Mouse (Mus musculus) effector memory CD4-positive, alpha-beta T cell, adult 5 months (primary cell): ENCODE data around the gene Pfkfb2. TPM values are rescaled to one million over a fixed set of nuclear protein-coding genes. Genes with fewer than 3 reads are reported as not detected.

Source experiments
- polyA plus RNA-seq: library from polyadenylated mRNA; unstranded; fragments of 100-300 nt; shearing (Covaris generic); gene quantifications from one replicate; pipeline ENCODE4 v1.2.1, GENCODE M21; 2017

The Pfkfb2 gene
- polyA plus RNA-seq = 6.7 TPM

GRCm38 (mm10) chr1:130729153-130729552, at the start of gene Pfkfb2:
Gene Pfkfb2, minus strand, starts transcription at chr1:130729253.

DNA sequence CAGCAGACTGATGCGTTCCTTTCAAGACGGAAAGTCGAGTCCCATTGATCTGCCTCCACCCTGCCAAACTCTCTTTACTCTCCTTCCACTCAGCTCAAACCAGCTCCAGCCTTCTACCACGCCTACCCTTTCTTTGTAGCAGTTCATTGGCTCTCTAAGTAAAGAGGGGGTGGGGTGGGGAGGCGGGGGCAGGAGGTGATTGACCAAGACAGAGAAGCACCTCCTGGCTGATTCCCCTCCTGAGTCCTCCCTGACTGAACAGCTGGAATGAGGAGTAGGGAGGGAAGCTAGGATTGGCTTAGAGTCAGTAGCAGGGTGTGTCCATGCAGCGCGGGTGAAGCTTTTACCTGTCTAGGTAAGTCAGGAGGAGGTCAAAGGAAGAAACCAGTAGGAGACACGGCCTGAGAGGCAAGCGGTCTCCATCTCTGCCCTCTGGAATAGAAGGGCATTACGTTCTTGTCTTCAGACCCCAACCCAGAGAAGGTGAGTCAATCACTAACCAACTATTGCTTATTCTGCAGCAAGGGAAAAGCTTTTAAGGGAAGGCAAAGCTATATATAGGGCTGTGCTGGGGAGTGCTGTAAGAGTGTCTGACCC, 2.8 kb upstream of the Pfkfb2 start, which contains the start of gene AA986860:
AA986860 (plus strand) TSS at position 236 of the 597 bp plus-strand sequence.

GRCm38 (mm10) chr1:130717291-130717871, 11.7 kb downstream of the Pfkfb2 start, which contains the start of gene Yod1:
Gene Yod1, plus strand, starts transcription at chr1:130717327.

GRCm38 (mm10) chr1:130715561-130716217, 13.4 kb downstream of the Pfkfb2 start, which contains the start of gene Gm29427:
Gene Gm29427, minus strand, starts transcription at chr1:130715799.

DNA sequence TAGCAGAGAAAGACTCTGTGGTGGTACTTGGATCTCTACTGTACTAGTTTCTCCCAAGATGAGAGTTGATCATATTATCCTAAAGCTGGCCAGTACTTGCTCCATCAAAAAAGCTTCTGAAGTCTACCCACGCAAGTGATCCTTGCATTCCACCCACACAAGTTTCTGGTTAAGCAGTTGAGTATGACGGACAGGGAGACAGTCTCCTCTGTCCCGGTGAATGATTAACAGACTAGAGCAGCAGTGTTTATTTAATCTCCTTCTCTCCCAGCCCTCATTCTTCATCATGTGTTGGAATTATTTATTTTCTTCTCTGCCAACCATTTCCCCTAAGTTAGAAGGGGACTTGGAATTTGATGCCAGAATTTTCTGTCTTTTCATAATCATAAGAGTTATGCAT, 67.6 kb downstream of the Pfkfb2 start, which contains the start of gene C4bp:
C4bp (minus strand) TSS at position 179 of the 400 bp plus-strand sequence.

Other genes with a start within 250 kb of the Pfkfb2 start
- gene Zp3r, start 99.6 kb downstream of the Pfkfb2 start, polyA plus RNA-seq = not detected
- gene C4bp, start 67.6 kb downstream of the Pfkfb2 start, polyA plus RNA-seq = not detected
- gene Gm29427, start 13.5 kb downstream of the Pfkfb2 start, polyA plus RNA-seq = not detected
- gene Yod1, start 11.9 kb downstream of the Pfkfb2 start, polyA plus RNA-seq = 3.9 TPM
- gene AA986860, start 2.7 kb upstream of the Pfkfb2 start, polyA plus RNA-seq = not detected
- gene Fcamr, start 71.6 kb upstream of the Pfkfb2 start, polyA plus RNA-seq = 0.21 TPM
- gene Pigr, start 97.4 kb upstream of the Pfkfb2 start, polyA plus RNA-seq = not detected
- not detected for gene Fcmr, start 136.4 kb upstream of the Pfkfb2 start, polyA plus RNA-seq
- gene Il24, start 158.2 kb upstream of the Pfkfb2 start, polyA plus RNA-seq = not detected
- gene Il20, start 182.2 kb upstream of the Pfkfb2 start, polyA plus RNA-seq = not detected
- gene Il19, start 210.9 kb upstream of the Pfkfb2 start, polyA plus RNA-seq = not detected